Mouse (Mus musculus) heart, postnatal 4 days (tissue): ENCODE data around the gene Erbb2. TPM values are rescaled to one million over a fixed set of nuclear protein-coding genes. Genes with fewer than 3 reads are reported as not detected.
A peak's percentile ranks its signal among the peaks of the same experiment; 100 is the strongest.

ENCODE experiments used
- DNase-seq: peaks from one replicate; pipeline ENCODE4 v3.0.0; 2021
- total RNA-seq, 2 experiments: library from RNA; stranded (reverse); gene quantifications; 2 replicates each; pipeline ENCODE4 v1.2.3; 2021

Gene Erbb2
- total RNA-seq, 2 experiments from 2014 or later, result 24.1 to 27.0 TPM

DNA sequence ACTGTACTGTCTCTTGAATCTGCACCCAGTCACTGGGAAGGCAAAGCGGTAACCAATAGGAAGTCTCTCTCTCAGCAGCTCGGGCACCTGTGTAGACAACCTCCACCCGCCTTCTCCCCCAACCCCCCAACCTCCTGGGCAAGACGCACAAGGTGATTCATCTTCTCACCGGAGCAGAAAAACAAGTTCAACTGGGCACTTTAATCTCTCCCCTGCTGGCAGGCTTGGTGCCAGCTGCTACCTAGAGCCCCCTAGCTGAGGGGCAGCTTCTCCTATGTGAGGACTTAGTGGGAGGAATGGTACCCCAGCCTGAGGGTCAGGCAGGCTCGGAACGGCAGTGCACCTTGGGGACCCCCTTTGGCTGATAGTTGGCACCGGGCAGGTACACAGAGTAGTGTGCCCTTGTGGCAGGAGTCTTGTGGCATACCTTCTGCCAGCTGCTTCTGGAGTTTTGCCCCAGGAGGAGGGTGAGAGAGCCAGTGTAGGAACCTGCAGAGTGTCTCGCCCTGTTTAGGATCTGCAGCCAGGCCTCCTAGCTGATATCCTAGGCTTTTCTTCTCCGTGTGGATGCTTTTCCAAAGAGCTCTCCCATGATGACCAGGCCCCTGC, 6.8 kb downstream of the Erbb2 start:
- no peak for DNase-seq

DNA sequence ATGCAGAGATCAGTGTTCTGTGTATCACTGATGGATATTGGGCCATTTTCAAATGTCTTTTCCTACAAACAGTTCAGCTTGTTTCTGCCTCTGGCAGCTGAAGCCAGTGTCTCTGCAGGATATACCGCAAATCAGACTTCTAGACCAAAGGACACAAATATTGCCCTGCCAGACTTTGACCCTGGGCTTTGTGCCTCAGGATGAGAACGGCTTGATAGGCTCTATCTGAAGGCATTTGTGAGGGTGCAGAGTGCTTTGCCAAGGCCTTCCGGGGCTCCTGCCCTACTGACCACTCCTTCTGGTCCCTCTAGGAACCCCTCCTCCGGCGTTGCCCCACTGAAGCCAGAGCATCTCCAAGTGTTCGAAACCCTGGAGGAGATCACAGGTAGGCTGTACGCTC, 14.3 kb downstream of the Erbb2 start:
- DNase-seq, result no peak

DNA sequence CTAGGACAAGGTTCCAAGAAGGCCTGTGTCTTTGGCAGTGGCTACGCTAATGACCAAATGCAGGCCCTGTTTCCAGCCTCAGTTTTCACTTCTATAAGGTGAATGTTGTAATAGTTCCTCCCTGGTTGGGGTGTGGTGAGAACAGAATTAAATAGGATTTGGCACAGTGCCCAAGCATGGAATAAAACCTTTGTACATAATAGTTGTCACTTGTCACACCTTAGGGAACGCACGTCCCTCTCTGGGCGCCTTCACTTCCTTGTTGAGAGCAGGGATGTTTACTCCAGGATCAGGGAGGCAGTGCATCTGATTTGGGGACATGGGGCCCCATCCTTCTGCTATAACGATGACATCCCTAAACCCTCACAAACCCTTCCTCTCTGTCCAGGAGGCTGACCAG, 16.2 kb downstream of the Erbb2 start:
- DNase-seq, result no peak

DNA sequence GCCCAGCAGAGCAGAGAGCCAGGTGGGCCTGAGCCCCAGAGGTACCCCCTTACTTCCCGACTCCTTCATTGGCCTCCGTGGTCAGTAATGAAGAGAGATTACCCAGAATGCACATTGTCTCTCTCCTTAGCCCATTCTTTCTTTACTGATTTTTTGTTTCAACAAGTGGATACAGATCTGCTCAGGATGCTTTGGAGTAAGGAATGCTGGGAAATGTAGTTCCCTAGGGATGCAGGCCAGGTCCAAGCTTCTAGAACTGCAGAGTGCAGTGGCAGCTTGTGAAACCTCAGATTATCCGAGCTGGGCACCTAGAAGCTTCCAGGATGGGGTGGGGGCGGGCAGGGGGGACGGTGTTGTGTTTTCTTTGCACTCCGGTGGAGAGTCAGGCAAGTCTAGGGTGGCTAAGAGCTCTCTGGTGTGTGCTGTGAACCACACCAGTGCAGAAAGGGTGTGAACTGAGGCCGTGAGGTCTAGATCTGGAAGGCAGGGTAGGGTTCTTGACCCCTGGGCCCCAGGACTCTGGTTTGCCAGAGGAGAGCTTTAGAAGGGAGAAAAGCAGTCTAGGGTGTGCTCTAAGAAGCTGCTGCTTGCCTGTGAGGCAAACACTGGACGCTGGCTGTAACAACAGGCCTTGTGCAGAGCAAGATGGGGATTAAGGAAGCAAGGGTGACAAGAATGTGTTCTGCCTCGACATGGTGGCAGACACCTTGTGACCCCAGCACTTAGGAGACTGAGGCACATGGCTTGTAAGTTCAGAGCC, 19.7 kb downstream of the Erbb2 start:
- no peak for DNase-seq

DNA sequence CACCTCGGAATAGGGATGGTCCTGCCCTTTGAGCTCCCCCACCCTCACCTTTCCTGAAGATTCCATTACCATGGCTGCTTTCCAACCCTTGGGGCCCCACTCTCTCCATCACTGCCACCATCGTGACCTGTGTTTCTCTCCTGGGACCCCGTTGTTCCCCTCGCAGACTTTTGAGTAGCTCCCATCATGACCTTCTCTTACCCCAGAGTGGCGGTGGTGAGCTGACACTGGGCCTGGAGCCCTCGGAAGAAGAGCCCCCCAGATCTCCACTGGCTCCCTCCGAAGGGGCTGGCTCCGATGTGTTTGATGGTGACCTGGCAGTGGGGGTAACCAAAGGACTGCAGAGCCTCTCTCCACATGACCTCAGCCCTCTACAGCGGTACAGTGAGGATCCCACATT, 23.5 kb downstream of the Erbb2 start:
- DNase-seq, result no peak

DNA sequence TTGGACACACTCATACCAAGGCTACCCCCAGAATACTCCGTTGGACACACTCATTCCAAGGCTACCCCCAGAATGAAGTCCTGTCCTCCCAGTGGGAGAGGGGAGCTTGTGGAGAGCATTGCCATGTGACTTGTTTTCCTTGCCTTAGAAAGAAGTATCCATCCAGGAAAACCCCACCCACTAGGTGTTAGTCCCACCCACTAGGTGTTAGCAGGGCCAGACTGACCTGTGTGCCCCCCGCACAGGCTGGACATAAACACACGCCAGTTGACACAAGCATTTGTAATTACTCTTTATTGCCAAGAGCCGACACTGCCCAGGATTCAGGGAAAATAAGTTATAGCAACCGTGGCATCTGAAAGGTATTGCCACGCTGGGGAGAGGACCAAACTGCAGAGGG, 25.2 kb downstream of the Erbb2 start:
- no peak for DNase-seq

DNA sequence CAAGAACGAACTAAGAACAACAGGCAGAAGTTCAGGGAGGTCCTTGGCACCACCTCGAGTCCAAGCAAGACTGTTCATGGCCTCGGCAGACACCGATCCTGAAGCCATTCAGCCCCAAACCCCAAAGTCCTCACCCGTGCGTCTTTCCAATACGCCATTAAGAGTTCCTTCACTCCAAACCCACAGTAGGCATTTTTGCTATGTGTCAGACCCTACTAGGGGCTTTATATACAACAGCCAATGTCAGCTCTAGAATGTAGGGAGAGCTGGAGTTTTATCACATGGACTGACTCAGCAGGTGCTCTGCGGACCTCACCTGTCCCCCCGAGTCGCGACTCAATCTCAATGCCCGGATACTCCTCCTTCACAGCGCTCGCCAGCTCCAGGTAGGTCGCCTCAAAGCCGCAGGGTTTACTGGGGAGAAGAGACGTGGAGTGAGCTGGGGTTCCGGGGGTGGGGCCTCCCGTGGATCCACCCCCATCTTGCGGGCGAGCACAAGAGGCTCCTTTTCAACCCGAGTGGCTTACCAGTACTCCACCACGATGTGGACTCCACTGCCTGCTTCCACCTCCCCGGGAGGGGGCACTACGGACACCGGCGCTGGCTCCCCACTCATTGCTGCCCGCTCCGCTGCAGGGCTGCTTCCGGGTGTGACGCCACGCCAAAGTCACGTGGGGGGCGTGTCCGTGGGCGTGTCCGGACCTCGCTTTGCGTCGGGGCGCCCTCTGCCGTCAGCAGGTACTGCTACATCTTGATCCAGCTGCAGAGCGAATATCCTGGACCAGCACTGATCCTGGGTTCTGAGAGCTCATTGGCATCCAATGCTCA, 26.3 kb downstream of the Erbb2 start, which contains the start of gene Mien1:
Mien1 (minus strand) TSS at position 661 of the 828 bp plus-strand sequence.
- peak; percentile 98 for DNase-seq

DNA sequence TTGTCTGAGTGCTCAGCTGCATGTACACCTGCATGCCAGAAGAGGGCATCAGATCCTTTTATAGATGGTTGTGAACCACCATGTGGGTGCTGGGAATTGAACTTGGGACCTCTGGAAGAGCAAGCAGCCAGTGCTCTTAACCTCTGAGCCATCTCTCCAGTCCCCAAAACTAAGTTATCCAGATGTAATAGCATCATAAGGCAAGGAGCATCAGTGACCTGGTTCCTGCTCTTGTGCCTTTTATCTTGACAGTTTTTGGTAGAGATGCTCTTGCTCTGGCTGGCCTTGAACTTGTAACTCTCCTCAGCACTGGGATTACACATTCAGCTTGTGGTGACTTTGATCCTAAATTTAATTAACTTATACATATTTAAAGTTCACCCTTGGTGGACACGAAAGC, 31.4 kb downstream of the Erbb2 start:
- no peak for DNase-seq

DNA sequence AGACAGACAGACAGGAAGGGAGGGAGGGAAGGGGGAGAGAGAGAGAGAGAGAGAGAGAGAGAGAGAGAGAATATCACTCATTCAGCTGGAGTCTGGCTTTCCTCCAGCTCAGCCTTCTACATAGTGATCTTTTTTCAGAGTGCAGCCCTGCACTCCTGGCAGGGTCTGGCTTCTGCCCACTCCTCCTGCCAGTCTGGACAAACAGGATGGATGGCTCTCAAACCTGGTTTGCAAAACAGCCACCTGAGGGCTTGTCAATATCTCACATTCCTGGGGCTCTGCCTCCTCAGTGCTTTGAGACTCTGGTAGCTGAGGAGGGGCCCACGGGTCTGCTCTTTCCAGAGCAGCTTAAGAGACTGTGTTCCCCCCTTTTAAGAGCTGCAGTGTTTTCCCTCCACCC, 33.0 kb downstream of the Erbb2 start:
- no peak for DNase-seq

DNA sequence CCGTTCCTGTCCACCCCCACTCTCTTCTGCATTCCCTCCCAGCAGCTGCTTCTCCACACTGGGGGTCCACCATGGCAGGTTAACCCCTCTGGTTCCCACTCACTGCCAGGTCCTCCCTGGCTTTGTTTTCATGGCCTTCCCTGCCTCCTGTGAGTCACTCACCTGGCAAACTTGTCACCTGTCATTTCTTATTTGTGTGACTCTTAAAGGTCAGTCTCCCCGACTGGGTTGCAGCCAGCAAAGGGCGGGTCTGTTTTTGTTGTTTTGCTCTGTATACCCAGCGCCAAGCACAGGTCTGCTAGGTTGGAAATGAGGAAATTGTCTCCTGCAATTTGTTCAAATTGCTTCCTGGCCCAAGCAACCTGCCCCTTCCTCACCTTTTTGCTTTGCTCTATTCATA, 33.4 kb downstream of the Erbb2 start:
- no peak for DNase-seq

DNA sequence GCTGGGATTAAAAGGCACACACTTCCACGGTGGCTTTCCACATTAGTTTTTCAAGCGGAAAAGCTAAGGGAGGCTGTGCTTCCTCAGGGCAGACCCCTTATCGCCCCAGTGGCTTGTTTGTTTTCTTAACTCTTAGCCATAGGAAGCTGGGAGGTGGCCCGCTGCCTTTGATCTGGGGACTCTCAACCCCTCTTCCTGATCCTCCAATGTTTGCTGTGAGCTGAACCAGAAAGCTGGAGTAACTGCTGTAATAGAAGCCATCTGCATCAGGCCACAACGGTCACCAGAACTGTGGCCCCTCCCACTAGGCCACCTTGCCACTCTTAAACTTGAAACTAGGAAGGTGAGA, 33.9 kb downstream of the Erbb2 start, which contains the start of gene Grb7:
Grb7 (plus strand) TSS at position 182 of the 349 bp plus-strand sequence.
- DNase-seq, result no peak

DNA sequence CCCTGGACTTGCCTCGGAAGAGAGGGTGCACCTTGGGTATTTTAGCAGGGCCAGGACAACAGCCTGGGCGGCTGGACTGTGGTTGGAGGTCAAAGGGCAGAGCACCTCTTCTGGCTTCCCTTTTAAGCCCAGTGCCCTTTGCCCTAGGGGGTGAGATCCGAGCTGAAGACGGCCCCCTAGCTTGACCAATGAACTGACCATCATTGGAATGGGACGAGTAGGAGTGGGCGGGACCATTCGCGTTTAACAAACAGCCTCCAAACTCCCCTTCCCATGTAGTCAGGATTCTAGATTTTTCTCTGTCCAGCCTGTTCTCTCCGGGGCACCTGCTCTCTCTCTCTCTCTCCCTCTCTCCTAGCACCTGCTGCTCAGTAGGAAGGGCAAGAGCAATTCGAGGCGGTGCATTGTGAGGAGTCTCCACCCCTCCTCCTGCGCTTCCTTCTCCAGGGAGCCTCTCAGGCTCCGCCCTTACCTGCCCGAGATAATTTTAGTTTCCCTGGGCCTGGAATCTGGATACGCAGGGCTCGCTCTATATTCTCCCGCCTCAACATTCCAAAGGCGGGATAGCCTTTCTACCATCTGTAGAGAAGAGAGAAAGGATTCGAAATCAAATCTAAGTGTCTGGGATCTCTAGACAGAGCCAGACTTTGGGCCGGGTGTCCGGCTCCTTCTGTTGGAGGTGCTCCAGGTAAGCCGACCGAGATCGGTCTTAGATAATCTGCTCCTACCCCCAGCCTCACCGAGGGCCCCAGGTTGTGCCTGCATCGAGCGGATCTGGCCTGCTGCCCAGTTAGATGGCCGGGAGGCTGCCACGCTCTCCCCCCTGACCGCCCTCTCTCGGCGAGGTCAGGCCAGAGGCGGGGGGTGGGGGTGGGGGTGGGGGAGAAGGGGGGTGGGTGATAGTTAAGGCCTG, 34.5 kb downstream of the Erbb2 start:
- no peak for DNase-seq

DNA sequence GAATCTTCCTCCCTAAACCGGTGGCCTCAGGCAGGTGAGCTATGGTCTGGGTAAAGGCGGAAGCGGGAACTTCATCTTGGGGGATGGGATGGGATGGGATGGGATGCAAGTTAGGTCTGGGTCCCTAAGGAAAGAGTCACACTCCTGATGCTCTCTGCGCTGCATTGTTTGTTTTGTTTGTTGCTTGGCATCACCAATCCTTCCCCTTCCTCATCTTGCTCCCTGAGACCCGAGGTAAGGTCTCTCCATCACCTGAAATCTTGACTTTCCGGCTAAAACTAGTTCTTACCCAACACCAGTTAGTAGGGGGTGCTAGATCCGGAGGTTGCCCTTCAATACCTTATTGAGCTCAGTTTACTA, 35.2 kb downstream of the Erbb2 start:
- no peak for DNase-seq

DNA sequence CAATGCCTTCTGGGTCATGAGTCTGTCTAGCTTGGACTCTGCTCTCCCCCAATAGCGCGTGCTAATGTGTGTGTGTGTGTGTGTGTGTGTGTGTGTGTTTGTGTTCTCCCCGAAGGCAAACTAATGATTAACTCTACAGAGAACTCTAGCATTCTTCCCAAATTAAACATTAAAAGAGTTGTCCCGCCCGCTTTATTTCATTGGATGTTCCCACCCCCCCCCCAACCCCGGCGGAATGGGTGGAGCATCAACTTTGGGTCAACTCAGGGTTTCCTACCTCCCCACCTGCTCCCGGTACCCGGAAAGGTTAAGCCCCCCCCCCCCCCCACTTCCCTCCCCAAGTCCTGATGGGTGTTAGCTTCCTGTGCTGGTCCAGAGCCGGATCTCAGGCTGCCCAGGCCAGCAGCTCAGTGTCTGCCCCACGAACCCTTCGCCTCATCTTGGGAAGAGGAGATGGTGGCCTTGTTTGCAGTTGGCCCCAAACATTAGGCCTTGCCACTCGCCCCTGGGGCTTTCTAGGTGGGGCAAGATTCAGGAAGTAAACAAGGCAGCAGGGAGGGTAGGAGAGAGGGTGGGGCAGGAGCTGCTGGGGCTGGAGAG, 36.0 kb downstream of the Erbb2 start:
- no peak for DNase-seq

DNA sequence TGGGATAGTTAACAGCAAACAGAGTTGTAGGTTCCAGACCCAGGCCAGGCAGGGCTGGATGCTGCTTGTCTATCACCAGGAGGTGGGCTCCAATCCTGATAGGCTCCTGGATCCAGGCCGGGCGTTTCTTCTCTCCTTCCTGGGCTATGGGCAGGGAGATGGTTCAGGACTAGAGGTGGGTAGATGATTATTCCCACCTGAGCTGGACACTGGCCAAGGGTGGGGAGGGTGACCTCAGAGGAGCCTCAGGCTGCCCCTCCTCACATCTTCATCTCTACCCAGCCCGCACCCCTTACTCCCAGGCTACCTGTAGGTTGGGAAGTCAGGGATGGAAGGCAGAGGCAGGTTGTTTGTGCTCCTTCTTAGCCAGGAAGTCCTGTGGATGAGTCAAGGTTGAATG, 37.1 kb downstream of the Erbb2 start:
- no peak for DNase-seq

DNA sequence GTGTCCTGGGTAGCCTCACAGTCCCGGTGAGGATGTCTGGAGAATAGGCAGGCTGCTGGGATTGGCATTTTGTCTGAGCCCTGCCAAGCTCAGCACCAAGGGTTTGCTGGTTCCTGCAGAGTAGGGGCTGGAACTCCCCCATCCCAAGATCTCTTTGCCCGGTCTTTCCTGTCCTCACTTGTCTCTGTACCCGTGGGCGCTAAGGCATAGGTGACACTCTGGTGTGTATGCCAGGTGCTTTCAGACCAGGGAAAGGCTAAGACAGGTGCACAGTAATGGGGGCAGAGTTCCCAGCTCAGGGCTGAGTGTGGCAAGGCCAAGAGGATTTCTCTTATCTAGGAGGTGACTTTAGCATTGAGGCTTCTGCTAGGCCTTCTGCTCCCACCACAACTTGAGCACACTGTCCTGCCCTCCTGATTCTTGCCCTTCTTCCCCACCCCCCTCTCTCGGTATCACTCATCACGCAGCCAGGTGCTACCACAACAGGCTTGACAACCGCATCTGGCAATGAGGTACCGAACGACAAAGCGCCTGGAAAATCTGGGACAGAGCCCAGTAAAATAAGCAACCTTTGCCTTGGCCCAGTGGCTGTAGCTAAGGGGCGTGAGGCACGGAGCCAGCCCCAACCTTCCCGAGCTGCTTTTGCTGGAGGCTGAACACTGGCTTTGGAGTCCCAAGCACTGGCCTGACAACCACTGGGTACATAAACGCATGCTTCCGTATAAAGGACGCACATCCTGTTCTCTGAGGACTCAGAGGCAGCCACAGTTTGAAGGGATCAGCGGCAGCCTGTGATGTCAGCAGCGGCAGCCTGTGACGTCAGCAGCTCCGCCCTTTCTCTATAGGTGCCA, 37.9 kb downstream of the Erbb2 start:
- peak; percentile 34 for DNase-seq

DNA sequence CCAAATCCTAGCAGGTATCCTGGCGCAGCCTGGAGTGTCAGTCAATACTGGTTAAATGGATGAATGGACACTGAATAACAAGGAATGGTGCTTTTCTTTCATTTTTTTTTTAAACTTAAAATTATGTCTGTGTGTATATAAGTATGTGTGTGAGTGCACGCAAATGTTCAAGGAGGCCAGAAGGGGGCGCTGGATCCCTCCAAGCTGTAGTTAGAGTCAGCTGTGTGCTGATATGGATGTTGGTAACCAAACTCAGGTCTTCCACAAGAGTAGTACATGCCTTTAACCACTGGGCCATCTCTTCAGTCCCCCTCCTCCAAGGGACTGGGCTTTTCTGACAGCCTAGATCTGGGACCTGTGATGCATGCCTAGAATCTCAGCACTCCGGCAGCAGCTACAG, 43.2 kb downstream of the Erbb2 start:
- no peak for DNase-seq

DNA sequence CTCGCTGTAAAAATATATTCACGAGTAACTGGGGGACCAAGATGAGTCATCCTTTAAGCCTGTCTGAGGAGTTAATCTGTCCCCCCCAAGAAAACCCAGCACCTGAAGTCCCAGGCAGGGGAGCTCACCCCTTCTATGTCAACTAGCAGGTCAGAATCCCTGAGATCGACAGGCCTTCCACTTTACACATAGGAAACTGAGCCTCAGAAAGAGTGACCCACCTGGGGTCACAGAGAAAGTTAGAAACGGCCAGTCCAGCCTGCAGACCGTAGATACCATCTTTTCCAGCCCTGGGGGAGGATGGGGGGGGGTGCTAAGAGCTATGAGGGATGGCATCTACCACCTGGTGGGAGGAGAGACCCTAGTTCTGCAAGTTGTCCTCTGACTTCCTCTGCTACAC, 44.3 kb downstream of the Erbb2 start:
- no peak for DNase-seq

DNA sequence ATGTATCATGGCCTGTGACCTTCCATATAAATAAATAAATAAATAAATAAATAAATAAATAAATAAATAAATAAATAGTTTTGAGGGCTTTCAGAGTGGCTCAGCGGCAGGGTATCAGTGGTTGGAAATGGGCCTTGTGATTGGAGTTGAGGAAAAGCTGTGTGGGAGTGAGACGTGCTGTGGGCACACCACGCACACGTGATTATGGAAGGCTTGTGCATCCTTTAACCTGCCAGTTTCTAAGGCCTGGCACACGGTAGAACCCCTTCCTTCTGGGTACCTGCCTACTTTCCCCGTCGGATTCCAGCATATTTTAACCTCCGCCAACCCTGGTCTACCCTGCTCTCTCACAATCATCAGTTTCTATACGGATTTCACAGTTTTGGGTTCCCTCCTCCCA, 44.7 kb downstream of the Erbb2 start:
- DNase-seq, result no peak

DNA sequence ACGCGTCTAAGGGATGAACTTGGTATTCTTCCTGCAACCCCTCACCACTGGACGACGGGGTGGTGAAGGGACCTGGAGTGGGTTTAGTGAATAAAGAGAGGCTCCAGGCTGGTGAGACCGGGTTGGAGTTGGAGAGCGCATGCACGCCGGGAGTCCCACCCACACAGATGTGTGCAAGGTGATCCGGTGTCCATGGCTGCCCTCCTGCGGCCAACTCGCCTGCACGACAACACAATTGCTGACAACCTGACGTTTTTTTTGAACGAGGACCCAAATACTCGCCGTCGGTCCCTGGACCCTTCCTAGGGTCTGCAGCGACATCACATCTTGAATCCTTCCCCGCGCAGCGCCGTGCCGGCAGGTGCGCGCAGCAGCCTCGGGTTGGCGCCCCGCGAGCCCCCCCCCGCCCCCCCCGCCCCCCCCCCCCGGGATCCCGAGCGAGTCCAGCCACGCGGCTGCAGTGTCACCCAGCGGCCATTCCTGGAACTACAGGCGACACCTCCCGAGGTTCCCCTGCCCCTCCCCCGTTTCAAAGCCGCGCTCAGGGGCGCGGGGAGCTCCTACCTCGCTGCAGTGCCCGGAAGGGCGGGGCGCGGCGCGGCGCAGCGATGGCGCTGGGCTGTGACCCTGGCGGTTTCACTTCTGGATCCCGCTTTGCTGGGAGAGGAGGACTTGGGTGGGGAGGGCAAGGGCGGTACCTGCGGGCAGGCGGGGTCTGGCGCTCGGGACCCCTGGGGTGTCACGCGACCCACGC, 45.3 kb downstream of the Erbb2 start:
- peak; percentile 93 for DNase-seq
